Mouse (Mus musculus): Measurements from ENCODE around the gene Syt12. TPM values are rescaled to one million over a fixed set of nuclear protein-coding genes. Genes with fewer than 3 reads are reported as not detected.
"Not testable (repeated sequence)": the region's sequence is repeated elsewhere in the genome, so short reads cannot be mapped to it uniquely, and the experiment has no call there.

Gene Syt12
- polyA plus RNA-seq, 1 experiment from 2014 or later = 2.8 TPM

GRCm38 (mm10) chr19:4474739-4475138, 2.5 kb downstream of the Syt12 start:
- Histone ChIP-seq H3K36me3 (ENCODE audit: insufficient read depth, low read length) (no peaks in the 10 kb centered on the region), H3K4me3 (ENCODE audit: low read length) (no peak overlapping the region), H3K27me3 (ENCODE audit: insufficient read depth, low read length) (peaks cover 6% of the 10 kb centered on the region; the same call in 1 of the 2 replicates), H3K9me3 (ENCODE audit: low read length) (no peaks in the 10 kb centered on the region), H3K9ac (replicated peaks; ENCODE audit: low read length) (no peak overlapping the region), H3K27ac (ENCODE audit: low read length) (no peak overlapping the region), H3K4me1 (ENCODE audit: insufficient read depth, low read length) (peaks cover 16% of the 10 kb centered on the region), H3K4me2 (replicated peaks; ENCODE audit: low read depth, low read length) (no peak overlapping the region)
- whole genome bisulfite sequencing = 60% methylated on average over 3 of the region's 3 CpGs
- no peak for ATAC-seq (ENCODE audit: low FRiP score, low TSS enrichment)

GRCm38 (mm10) chr19:4473549-4473948, 3.7 kb downstream of the Syt12 start:
- Histone ChIP-seq H3K27me3 (ENCODE audit: insufficient read depth, low read length) (peaks cover 6% of the 10 kb centered on the region; the same call in 1 of the 2 replicates), H3K36me3 (ENCODE audit: insufficient read depth, low read length) (no peaks in the 10 kb centered on the region), H3K9me3 (ENCODE audit: low read length) (no peaks in the 10 kb centered on the region), H3K27ac (ENCODE audit: low read length) (no peak overlapping the region), H3K4me2 (replicated peaks; ENCODE audit: low read depth, low read length) (no peak overlapping the region), H3K9ac (replicated peaks; ENCODE audit: low read length) (no peak overlapping the region), H3K4me3 (ENCODE audit: low read length) (no peak overlapping the region), H3K4me1 (ENCODE audit: insufficient read depth, low read length) (peaks cover 16% of the 10 kb centered on the region)
- WGBS = 84% methylated on average over 5 of the region's 5 CpGs
- ATAC-seq (ENCODE audit: low FRiP score, low TSS enrichment) = no peak

- Histone ChIP-seq H3K4me3 (ENCODE audit: low read length) (no peak overlapping the region), H3K4me2 (replicated peaks; ENCODE audit: low read depth, low read length) (no peak overlapping the region), H3K4me1 (ENCODE audit: insufficient read depth, low read length) (no peaks in the 10 kb centered on the region), H3K27ac (ENCODE audit: low read length) (no peak overlapping the region), H3K27me3 (ENCODE audit: insufficient read depth, low read length) (no peaks in the 10 kb centered on the region), H3K36me3 (ENCODE audit: insufficient read depth, low read length) (no peaks in the 10 kb centered on the region), H3K9me3 (ENCODE audit: low read length) (no peaks in the 10 kb centered on the region), H3K9ac (replicated peaks; ENCODE audit: low read length) (no peak overlapping the region)
- WGBS = 36% methylated on average over 5 of the region's 5 CpGs
- no peak for ATAC-seq (ENCODE audit: low FRiP score, low TSS enrichment)
These were observed 8.9 kb downstream of the Syt12 start for GRCm38 (mm10) chr19:4468363-4468762.

GRCm38 (mm10) chr19:4464666-4465065, 12.6 kb downstream of the Syt12 start:
- H3K27me3 ChIP-seq (ENCODE audit: insufficient read depth, low read length) = no peaks in the 10 kb centered on the region
- ATAC-seq (ENCODE audit: low FRiP score, low TSS enrichment) = no peak
- H3K9me3 ChIP-seq (ENCODE audit: low read length) = no peaks in the 10 kb centered on the region
- no peaks in the 10 kb centered on the region for H3K36me3 ChIP-seq (ENCODE audit: insufficient read depth, low read length)
- H3K27ac ChIP-seq (ENCODE audit: low read length) = no peak overlapping the region
- whole genome bisulfite sequencing = 79% methylated on average over 4 of the region's 4 CpGs
- no peak overlapping the region for H3K4me2 ChIP-seq (replicated peaks; ENCODE audit: low read depth, low read length)
- H3K4me1 ChIP-seq (ENCODE audit: insufficient read depth, low read length) = no peaks in the 10 kb centered on the region
- H3K9ac ChIP-seq (replicated peaks; ENCODE audit: low read length) = no peak overlapping the region
- H3K4me3 ChIP-seq (ENCODE audit: low read length) = no peak overlapping the region

- Histone ChIP-seq H3K27ac (ENCODE audit: low read length) (no peak overlapping the region), H3K9me3 (ENCODE audit: low read length) (no peaks in the 10 kb centered on the region), H3K4me3 (ENCODE audit: low read length) (no peak overlapping the region), H3K9ac (replicated peaks; ENCODE audit: low read length) (no peak overlapping the region), H3K36me3 (ENCODE audit: insufficient read depth, low read length) (no peaks in the 10 kb centered on the region), H3K4me2 (replicated peaks; ENCODE audit: low read depth, low read length) (no peak overlapping the region), H3K27me3 (ENCODE audit: insufficient read depth, low read length) (no peaks in the 10 kb centered on the region), H3K4me1 (ENCODE audit: insufficient read depth, low read length) (no peaks in the 10 kb centered on the region; the same call in 1 of the 2 replicates)
- no peak for ATAC-seq (ENCODE audit: low FRiP score, low TSS enrichment)
- 75% methylated on average over 8 of the region's 8 CpGs for WGBS
These were observed 15.3 kb downstream of the Syt12 start for GRCm38 (mm10) chr19:4461981-4462380.

- Histone ChIP-seq H3K4me1 (ENCODE audit: insufficient read depth, low read length) (peaks cover 33% of the 10 kb centered on the region), H3K9me3 (ENCODE audit: low read length) (no peaks in the 10 kb centered on the region), H3K27ac (ENCODE audit: low read length) (no peak overlapping the region), H3K36me3 (ENCODE audit: insufficient read depth, low read length) (no peaks in the 10 kb centered on the region), H3K4me3 (ENCODE audit: low read length) (no peak overlapping the region), H3K4me2 (replicated peaks; ENCODE audit: low read depth, low read length) (peak overlapping the region; percentile 37), H3K9ac (replicated peaks; ENCODE audit: low read length) (no peak overlapping the region), H3K27me3 (ENCODE audit: insufficient read depth, low read length) (no peaks in the 10 kb centered on the region)
- WGBS = 16% methylated on average over 11 of the region's 11 CpGs
- ATAC-seq (ENCODE audit: low FRiP score, low TSS enrichment) = no peak; the same call in 1 of the 2 replicates
These were observed 21.0 kb downstream of the Syt12 start for GRCm38 (mm10) chr19:4456227-4456626.

- H3K27ac ChIP-seq (ENCODE audit: low read length) = no peak overlapping the region
- no peak for ATAC-seq (ENCODE audit: low FRiP score, low TSS enrichment)
- H3K4me2 ChIP-seq (replicated peaks; ENCODE audit: low read depth, low read length) = no peak overlapping the region
- H3K27me3 ChIP-seq (ENCODE audit: insufficient read depth, low read length) = no peaks in the 10 kb centered on the region
- H3K9ac ChIP-seq (replicated peaks; ENCODE audit: low read length) = no peak overlapping the region
- H3K9me3 ChIP-seq (ENCODE audit: low read length) = no peaks in the 10 kb centered on the region
- no peak overlapping the region for H3K4me3 ChIP-seq (ENCODE audit: low read length)
- H3K36me3 ChIP-seq (ENCODE audit: insufficient read depth, low read length) = no peaks in the 10 kb centered on the region
- 67% methylated on average over 15 of the region's 15 CpGs for WGBS
- H3K4me1 ChIP-seq (ENCODE audit: insufficient read depth, low read length) = peaks cover 39% of the 10 kb centered on the region
These were observed 22.0 kb downstream of the Syt12 start for GRCm38 (mm10) chr19:4455071-4455800.

GRCm38 (mm10) chr19:4454040-4454439, 23.2 kb downstream of the Syt12 start:
- not testable (repeated sequence) for H3K27ac ChIP-seq (ENCODE audit: low read length); H3K9ac ChIP-seq (replicated peaks; ENCODE audit: low read length); H3K27me3 ChIP-seq (ENCODE audit: insufficient read depth, low read length); H3K9me3 ChIP-seq (ENCODE audit: low read length); H3K4me2 ChIP-seq (replicated peaks; ENCODE audit: low read depth, low read length); H3K4me3 ChIP-seq (ENCODE audit: low read length); H3K36me3 ChIP-seq (ENCODE audit: insufficient read depth, low read length)
- peaks cover 39% of the 10 kb centered on the region for H3K4me1 ChIP-seq (ENCODE audit: insufficient read depth, low read length)
- 10% methylated on average over 1 of the region's 1 CpGs for WGBS
- peak; percentile 50 for ATAC-seq (ENCODE audit: low FRiP score, low TSS enrichment)

- H3K4me1 ChIP-seq (ENCODE audit: insufficient read depth, low read length) = peaks cover 39% of the 10 kb centered on the region
- H3K36me3 ChIP-seq (ENCODE audit: insufficient read depth, low read length) = no peaks in the 10 kb centered on the region
- no peak overlapping the region for H3K4me3 ChIP-seq (ENCODE audit: low read length)
- ATAC-seq (ENCODE audit: low FRiP score, low TSS enrichment) = no peak
- H3K27me3 ChIP-seq (ENCODE audit: insufficient read depth, low read length) = no peaks in the 10 kb centered on the region
- WGBS = 35% methylated on average over 4 of the region's 4 CpGs
- no peaks in the 10 kb centered on the region for H3K9me3 ChIP-seq (ENCODE audit: low read length)
- no peak overlapping the region for H3K4me2 ChIP-seq (replicated peaks; ENCODE audit: low read depth, low read length)
- H3K27ac ChIP-seq (ENCODE audit: low read length) = 0 out of 2 replicates have a peak overlapping the region, but pooled peaks have one; percentile 36
- H3K9ac ChIP-seq (replicated peaks; ENCODE audit: low read length) = no peak overlapping the region; the same call in 1 of the 2 replicates
These were observed 24.7 kb downstream of the Syt12 start for GRCm38 (mm10) chr19:4452525-4452924.

GRCm38 (mm10) chr19:4451965-4452364, 25.3 kb downstream of the Syt12 start:
- H3K4me1 ChIP-seq (ENCODE audit: insufficient read depth, low read length) = peaks cover 39% of the 10 kb centered on the region
- no peak overlapping the region for H3K27ac ChIP-seq (ENCODE audit: low read length)
- no peaks in the 10 kb centered on the region for H3K27me3 ChIP-seq (ENCODE audit: insufficient read depth, low read length)
- H3K9me3 ChIP-seq (ENCODE audit: low read length) = no peaks in the 10 kb centered on the region
- no peak overlapping the region for H3K4me3 ChIP-seq (ENCODE audit: low read length)
- H3K4me2 ChIP-seq (replicated peaks; ENCODE audit: low read depth, low read length) = no peak overlapping the region
- 27% methylated on average over 5 of the region's 5 CpGs for WGBS
- no peak overlapping the region for H3K9ac ChIP-seq (replicated peaks; ENCODE audit: low read length)
- no peaks in the 10 kb centered on the region for H3K36me3 ChIP-seq (ENCODE audit: insufficient read depth, low read length)
- ATAC-seq (ENCODE audit: low FRiP score, low TSS enrichment) = no peak
